Mouse (Mus musculus) heart, adult 2 months (tissue): ENCODE measurements at regions not wholly inside any gene's neighbourhood (a gene's known extent, or its start where the extent isn't known, plus 50 kb on each side); places are given as distances from the start of the nearest gene placed in this dataset.

Experiments
- CTCF ChIP-seq: fragments of 200-600 bp; IDR thresholded peaks from 2 replicates; pipeline ENCODE4 v1.8.1; 2022; ENCODE audit warnings: antibody characterized with exemption, mild to moderate bottlenecking, moderate library complexity
- EP300 ChIP-seq: fragments of 200-500 bp; IDR thresholded peaks from 2 replicates; pipeline ENCODE4 v1.6.1; 2011; ENCODE audit warnings: low read depth, low read length, control low read depth; ENCODE audit not compliant: insufficient read depth
- POLR2A ChIP-seq: fragments of 200-500 bp; IDR thresholded peaks from 2 replicates; pipeline ENCODE4 v1.6.1; 2011; ENCODE audit warnings: mild to moderate bottlenecking, low read depth, low read length, control low read depth; ENCODE audit not compliant: insufficient read depth

DNA sequence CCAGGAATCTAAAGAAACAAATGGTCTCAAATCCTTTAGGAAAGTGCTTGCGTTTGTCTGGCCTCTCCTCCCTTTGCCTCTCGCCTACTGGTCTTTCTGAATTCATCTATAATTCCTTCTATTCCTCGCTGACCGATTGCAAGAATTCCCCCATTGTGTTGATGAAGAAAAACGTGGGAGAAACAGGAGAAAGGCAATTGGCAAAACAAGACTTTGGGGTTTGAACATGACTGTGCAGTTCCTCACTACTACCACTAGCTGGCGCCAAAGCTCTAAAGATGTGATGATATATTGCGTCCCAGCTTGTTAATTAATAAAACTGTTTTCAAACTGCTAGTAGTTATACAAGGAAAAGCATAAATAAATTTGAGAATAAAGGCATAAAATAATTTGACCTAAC lies 53.4 kb upstream of the Hnrnpa3 start:
- TF ChIP-seq CTCF: no peak
- no peak for TF ChIP-seq POLR2A
- no peak; the same call in 1 of the 2 replicates for TF ChIP-seq EP300
